Mouse (Mus musculus) gastrocnemius, postnatal 25 days (tissue): ENCODE data around the gene Bcl2l1. TPM values are rescaled to one million over a fixed set of nuclear protein-coding genes. Genes with fewer than 3 reads are reported as not detected.

Experiments used
- DNase-seq: peaks from one replicate; pipeline ENCODE4 v3.0.0; 2022
- microRNA-seq, 2 experiments: library from miRNA; unstranded; fragments of <30 nt; microRNA quantifications; one replicate each; pipeline ENCODE4 v1.2.0; 2021; ENCODE audit warnings: borderline replicate concordance in 2 of 2
- total RNA-seq, 2 experiments: library from RNA; stranded (reverse); gene quantifications; 1 replicate in 1 of 2; 2 replicates in 1 of 2; pipeline ENCODE4 v1.2.3; 2021

Bcl2l1 gene
- total RNA-seq, 2 experiments from 2014 or later = 13.8 to 16.4 TPM

DNA sequence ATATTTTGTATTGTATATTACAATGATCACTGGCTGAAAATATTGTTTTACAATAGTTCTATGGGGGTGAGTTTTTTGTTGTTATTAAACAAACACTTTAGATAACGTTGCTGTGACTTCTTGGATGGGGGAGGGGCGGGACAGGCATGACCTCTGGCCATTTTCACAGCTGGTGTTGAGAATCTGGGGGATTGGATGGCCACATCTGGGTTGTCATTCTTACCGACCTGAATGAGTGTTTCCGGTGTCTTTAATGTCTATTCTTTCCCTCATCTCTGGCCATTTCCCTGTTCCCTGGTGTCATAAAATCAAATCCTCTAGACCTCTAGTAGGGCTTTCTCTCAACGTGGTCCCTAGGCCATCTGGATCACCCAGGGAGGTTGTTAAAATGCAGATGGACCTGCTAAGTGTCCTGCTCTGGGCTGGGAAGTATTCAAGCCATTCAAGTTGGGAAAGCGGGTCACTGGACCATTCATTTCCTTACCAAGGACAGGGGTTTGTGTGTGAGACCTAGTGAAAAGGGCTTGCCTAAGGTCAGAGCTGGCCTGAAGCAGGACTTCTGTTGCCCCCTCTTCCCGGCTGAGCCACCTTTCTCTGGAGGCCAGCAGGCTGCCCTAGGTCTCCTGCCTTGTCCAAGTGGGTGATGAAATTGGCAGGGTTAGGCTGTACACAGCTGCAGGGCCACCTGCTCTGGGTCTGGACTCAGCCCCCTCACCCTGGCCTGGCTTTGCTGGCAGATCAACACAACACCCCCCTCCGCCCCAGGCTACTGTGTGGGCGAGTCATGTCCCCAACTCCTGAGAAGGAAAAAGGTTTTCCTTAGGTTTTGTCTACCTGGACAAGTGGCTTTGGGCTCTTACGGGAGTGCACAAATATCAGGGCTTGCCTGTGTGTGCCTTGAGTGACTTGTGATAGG lies 94.0 kb downstream of the Bcl2l1 start:
- DNase-seq = no peak

- no peak for DNase-seq
These were observed 94.8 kb downstream of the Bcl2l1 start for GRCm38 (mm10) chr2:152736748-152737147.

- DNase-seq = peak; percentile 81
These were observed 95.4 kb downstream of the Bcl2l1 start, which contains the start of gene Id1 for GRCm38 (mm10) chr2:152736090-152736601. Id1 (plus strand) TSS chr2:152736251.

- DNase-seq = peak; percentile 86
These were observed 96.5 kb downstream of the Bcl2l1 start for GRCm38 (mm10) chr2:152734984-152735383.

DNA sequence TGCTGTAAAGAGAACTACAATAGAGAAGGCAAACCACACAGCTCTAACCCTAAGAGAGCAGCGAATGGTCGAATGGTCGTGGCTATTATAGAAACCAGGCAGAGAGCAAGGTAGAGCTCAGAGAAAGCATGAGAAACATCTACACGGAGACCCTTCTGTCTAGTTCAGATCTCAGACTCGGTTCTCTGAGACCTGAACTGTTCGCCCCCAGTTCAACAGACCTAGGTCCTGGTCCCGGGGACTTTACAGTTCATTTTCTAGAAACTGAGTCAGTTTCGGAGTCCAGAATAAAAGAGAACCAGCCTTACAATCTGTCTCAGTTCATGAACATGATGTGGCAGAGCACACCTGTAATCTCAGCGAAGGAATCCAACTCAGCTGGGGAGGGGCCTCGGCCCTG lies 97.0 kb downstream of the Bcl2l1 start:
- no peak for DNase-seq

- no peak for DNase-seq
These were observed 98.3 kb downstream of the Bcl2l1 start for GRCm38 (mm10) chr2:152733201-152733600.

Small RNA genes within 50 kb of the gene (microRNA-seq; reads per million reads assigned to microRNA genes)
- gene Gm23802 (0 reads per million in 2 experiments), gene Mir5622 (0 to 0.53 reads per million in 2 experiments)

Other genes with a start within 250 kb of the Bcl2l1 start
- not detected for gene Defb45, start 232.3 kb downstream of the Bcl2l1 start, total RNA-seq
- gene Defb36, start 227.4 kb downstream of the Bcl2l1 start, total RNA-seq = not detected
- gene Defb25, start 208.7 kb downstream of the Bcl2l1 start, total RNA-seq = not detected
- 1 to 10 TPM; 2.9 to 3.8 TPM for gene Rem1, start 204.8 kb downstream of the Bcl2l1 start, total RNA-seq
- 10 to 100 TPM; 29.5 to 38.6 TPM for gene H13, start 162.3 kb downstream of the Bcl2l1 start, total RNA-seq
- gene Mcts2, start 144.7 kb downstream of the Bcl2l1 start, total RNA-seq = 10 to 100 TPM; 11.3 to 11.5 TPM
- gene Id1, start 95.5 kb downstream of the Bcl2l1 start, total RNA-seq = 10 to 100 TPM in 1 of 2 experiments, 1 to 10 TPM in 1; 9.7 to 14.0 TPM
- gene Cox4i2, start 77.6 kb downstream of the Bcl2l1 start, total RNA-seq = 1 to 10 TPM; 2.2 to 2.7 TPM
- 1 to 10 TPM in 1 of 2 experiments, under 1 TPM in 1; 0.92 to 1.5 TPM for gene Tpx2, start 16.2 kb upstream of the Bcl2l1 start, total RNA-seq
- 100 to 1,000 TPM; 290 to 471 TPM for gene Mylk2, start 79.6 kb upstream of the Bcl2l1 start, total RNA-seq
- 1 to 10 TPM; 1.8 to 2.4 TPM for gene Foxs1, start 101.5 kb upstream of the Bcl2l1 start, total RNA-seq
- gene Dusp15, start 120.0 kb upstream of the Bcl2l1 start, total RNA-seq = 1 to 10 TPM; 1.1 to 1.5 TPM
- gene Ttll9, start 130.8 kb upstream of the Bcl2l1 start, total RNA-seq = not detected
- gene Pdrg1, start 183.7 kb upstream of the Bcl2l1 start, total RNA-seq = 10 to 100 TPM; 71.0 to 76.9 TPM
- under 1 TPM; 0.15 to 0.19 TPM for gene Xkr7, start 200.1 kb upstream of the Bcl2l1 start, total RNA-seq
- 1 to 10 TPM; 5.0 to 5.1 TPM for gene Ccm2l, start 234.2 kb upstream of the Bcl2l1 start, total RNA-seq